Mouse (Mus musculus) inflammation-experienced regulatory T-cells (primary cell): ENCODE data around the gene Tnfrsf18. TPM values are rescaled to one million over a fixed set of nuclear protein-coding genes. Genes with fewer than 3 reads are reported as not detected.

Experiments used
- polyA plus RNA-seq, 2 experiments: library from polyadenylated mRNA; unstranded; fragments of 100-300 nt; shearing (Covaris generic); gene quantifications; one replicate each; pipeline ENCODE4 v1.2.1; 2017

Gene Tnfrsf18
- 100 to 1,000 TPM; 452 to 977 TPM for polyA plus RNA-seq

DNA sequence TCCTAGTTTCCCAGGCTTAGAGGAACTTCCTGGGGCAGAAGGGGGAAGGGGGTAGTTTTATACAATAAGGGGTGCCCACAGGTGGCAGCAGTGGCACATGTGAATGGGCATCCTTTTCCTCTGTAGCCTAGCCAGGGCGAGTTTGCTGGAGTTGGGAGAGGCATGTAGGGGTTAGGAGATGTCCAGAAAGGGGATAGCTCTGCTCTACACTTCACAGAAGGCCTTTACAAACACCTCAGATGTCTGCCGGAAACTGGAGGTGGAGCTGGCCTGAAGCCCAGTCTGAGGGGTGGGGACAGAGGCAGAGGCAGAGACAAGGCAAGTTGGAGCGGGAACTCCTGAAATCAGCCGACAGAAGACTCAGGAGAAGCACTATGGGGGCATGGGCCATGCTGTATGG lies at the start of gene Tnfrsf18:
Tnfrsf18 (plus strand) TSS at position 152 of the 400 bp plus-strand sequence.

DNA sequence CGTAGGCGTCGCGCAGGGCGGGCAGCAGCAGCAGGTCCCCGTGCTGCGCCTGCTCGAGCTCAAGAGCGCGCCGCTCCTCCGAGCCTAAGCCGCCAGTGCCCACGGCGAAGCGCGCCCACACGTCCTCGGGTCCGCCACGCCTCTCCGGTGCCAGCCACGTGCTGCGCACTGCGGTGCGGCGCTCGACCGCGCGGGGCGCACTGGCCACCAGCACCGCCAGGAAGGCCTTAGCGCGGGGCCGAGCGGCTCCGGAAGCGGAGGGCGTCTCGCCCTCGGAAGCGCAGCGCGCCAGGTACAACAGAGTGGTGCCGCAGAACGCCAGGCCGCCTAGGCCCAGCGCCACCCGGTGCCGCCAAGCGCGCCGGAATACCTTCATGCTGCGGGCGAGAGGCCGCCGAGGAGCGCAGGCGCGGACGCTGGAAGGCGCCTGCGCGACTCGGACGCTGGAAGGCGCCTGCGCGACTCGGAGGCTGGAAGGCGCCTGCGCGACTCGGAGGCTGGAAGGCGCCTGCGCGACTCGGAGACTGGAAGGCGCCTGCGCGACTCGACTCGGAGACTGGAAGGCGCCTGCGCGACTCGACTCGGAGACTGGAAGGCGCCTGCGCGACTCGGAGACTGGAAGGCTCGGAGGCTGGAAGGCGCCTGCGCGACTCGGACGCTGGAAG lies 33.6 kb upstream of the Tnfrsf18 start, which contains the start of the genes B3galt6 and Sdf4:
B3galt6 (minus strand) TSS at position 409 of the 665 bp plus-strand sequence.
Sdf4 (plus strand) TSS at position 632 of the 665 bp plus-strand sequence.

DNA sequence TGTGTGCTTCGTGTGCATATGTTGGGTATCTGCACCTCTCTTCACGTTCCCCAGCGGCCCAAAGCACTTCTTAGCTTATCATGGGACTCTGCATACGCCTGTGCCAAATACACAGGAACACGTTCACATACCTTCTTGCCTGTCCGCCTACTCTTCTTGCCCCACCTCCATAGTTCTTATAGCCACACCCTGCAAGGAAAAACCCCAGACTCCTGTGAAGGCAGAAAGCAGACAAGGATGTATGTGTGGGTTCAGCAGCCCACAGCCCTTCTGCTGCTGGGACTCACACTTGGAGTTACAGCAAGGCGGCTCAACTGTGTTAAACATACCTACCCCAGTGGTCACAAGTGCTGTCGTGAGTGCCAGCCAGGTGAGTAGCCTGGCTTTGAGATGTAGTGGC lies 12.3 kb upstream of the Tnfrsf18 start, which contains the start of gene Tnfrsf4:
Tnfrsf4 (plus strand) TSS at position 207 of the 400 bp plus-strand sequence.

DNA sequence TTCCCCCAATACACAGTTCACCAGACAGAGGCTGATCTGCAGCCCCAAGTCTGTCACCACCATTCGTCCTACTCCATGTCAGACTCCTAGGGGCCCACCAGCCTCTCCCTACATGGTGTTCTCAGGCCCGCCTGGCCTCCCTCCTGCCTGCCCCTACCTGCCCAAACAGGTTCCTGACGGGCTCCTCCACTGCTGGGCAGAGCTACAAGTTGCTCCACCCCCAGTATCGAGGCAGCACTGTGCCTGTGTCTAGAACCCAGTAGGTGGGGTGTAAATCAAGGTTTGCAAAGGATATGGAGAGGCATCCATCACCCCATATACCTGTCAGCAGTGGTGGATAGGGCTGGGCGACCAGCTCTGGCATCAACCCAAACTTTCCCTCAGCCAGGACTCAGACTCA lies 33.3 kb downstream of the Tnfrsf18 start, which contains the start of gene Ttll10:
Ttll10 (minus strand) TSS at position 154 of the 400 bp plus-strand sequence.

Other genes starting within 250 kb of the Tnfrsf18 start
- gene Tmem88b, start 240.3 kb upstream of the Tnfrsf18 start, polyA plus RNA-seq, result under 1 TPM in 1 of 2 experiments, not detected in 1; 0.05 TPM
- 1 to 10 TPM in 1 of 2 experiments, not detected in 1; 2.5 TPM for gene Ankrd65, start 235.7 kb upstream of the Tnfrsf18 start, polyA plus RNA-seq
- 100 to 1,000 TPM; 104 to 112 TPM for gene Mrpl20, start 223.3 kb upstream of the Tnfrsf18 start, polyA plus RNA-seq
- gene Ccnl2, start 213.7 kb upstream of the Tnfrsf18 start, polyA plus RNA-seq, result 100 to 1,000 TPM; 255 to 303 TPM
- 100 to 1,000 TPM; 176 to 179 TPM for gene Aurkaip1, start 194.9 kb upstream of the Tnfrsf18 start, polyA plus RNA-seq
- 10 to 100 TPM in 1 of 2 experiments, 1 to 10 TPM in 1; 2.9 to 10.7 TPM for gene Mxra8, start 186.5 kb upstream of the Tnfrsf18 start, polyA plus RNA-seq
- gene Dvl1, start 178.8 kb upstream of the Tnfrsf18 start, polyA plus RNA-seq, result 10 to 100 TPM; 59.9 to 70.5 TPM
- gene Tas1r3, start 162.8 kb upstream of the Tnfrsf18 start, polyA plus RNA-seq, result under 1 TPM; 0.62 to 0.66 TPM
- gene Cptp, start 156.7 kb upstream of the Tnfrsf18 start, polyA plus RNA-seq, result 10 to 100 TPM; 13.5 to 14.5 TPM
- 100 to 1,000 TPM; 104 to 139 TPM for gene Ints11, start 156.6 kb upstream of the Tnfrsf18 start, polyA plus RNA-seq
- gene Pusl1, start 134.4 kb upstream of the Tnfrsf18 start, polyA plus RNA-seq, result 10 to 100 TPM; 32.2 to 57.2 TPM
- gene Acap3, start 134.3 kb upstream of the Tnfrsf18 start, polyA plus RNA-seq, result 10 to 100 TPM; 17.8 to 23.6 TPM
- gene Ube2j2, start 82.3 kb upstream of the Tnfrsf18 start, polyA plus RNA-seq, result 100 to 1,000 TPM; 125 to 168 TPM
- 10 to 100 TPM in 1 of 2 experiments, 1 to 10 TPM in 1; 6.2 to 22.9 TPM for gene C1qtnf12, start 63.8 kb upstream of the Tnfrsf18 start, polyA plus RNA-seq
- 10 to 100 TPM; 10.8 to 17.6 TPM for gene B3galt6, start 33.5 kb upstream of the Tnfrsf18 start, polyA plus RNA-seq
- gene Sdf4, start 33.3 kb upstream of the Tnfrsf18 start, polyA plus RNA-seq, result 100 to 1,000 TPM; 475 to 560 TPM
- gene Tnfrsf4, start 12.3 kb upstream of the Tnfrsf18 start, polyA plus RNA-seq, result 1,000 to 10,000 TPM in 1 of 2 experiments, 100 to 1,000 TPM in 1; 285 to 1,118 TPM
- 1 to 10 TPM in 1 of 2 experiments, under 1 TPM in 1; 0.42 to 2.2 TPM for gene Ttll10, start 33.2 kb downstream of the Tnfrsf18 start, polyA plus RNA-seq
- 10 to 100 TPM; 26.0 to 42.9 TPM for gene 9430015G10Rik, start 83.8 kb downstream of the Tnfrsf18 start, polyA plus RNA-seq
- gene Rnf223, start 104.3 kb downstream of the Tnfrsf18 start, polyA plus RNA-seq, result 1 to 10 TPM in 1 of 2 experiments, under 1 TPM in 1; 0.35 to 1.3 TPM
- gene Agrn, start 171.3 kb downstream of the Tnfrsf18 start, polyA plus RNA-seq, result 1 to 10 TPM; 4.5 to 5.9 TPM
- gene Isg15, start 174.7 kb downstream of the Tnfrsf18 start, polyA plus RNA-seq, result 10 to 100 TPM; 34.0 to 41.3 TPM
- 10 to 100 TPM; 25.0 to 25.6 TPM for gene AW011738, start 177.1 kb downstream of the Tnfrsf18 start, polyA plus RNA-seq
- 1 to 10 TPM; 1.2 to 2.4 TPM for gene Perm1, start 189.7 kb downstream of the Tnfrsf18 start, polyA plus RNA-seq
- gene Plekhn1, start 208.7 kb downstream of the Tnfrsf18 start, polyA plus RNA-seq, result 10 to 100 TPM; 34.6 to 38.5 TPM
- gene Noc2l, start 209.8 kb downstream of the Tnfrsf18 start, polyA plus RNA-seq, result 100 to 1,000 TPM; 124 to 157 TPM
- gene Samd11, start 229.5 kb downstream of the Tnfrsf18 start, polyA plus RNA-seq, result 1 to 10 TPM; 2.5 to 4.0 TPM